Mouse (Mus musculus): ENCODE measurements around the gene Tctex1d4.

Gene Tctex1d4

GRCm38 (mm10) chr4:117119636-117120035 lies 7.0 kb upstream of the Tctex1d4 start:
- DNase-seq (ENCODE audit: low read depth in 1 of 2, low spot score in 2 of 2), result no peak

- DNase-seq (ENCODE audit: low read depth in 1 of 2, low spot score in 2 of 2), result no peak
Observed at GRCm38 (mm10) chr4:117120052-117120444, 6.5 kb upstream of the Tctex1d4 start.

GRCm38 (mm10) chr4:117120445-117121414 lies 5.9 kb upstream of the Tctex1d4 start:
- DNase-seq (ENCODE audit: low read depth in 1 of 2, low spot score in 2 of 2), result peak; percentile 94 to 98

- no peak for DNase-seq (ENCODE audit: low read depth in 1 of 2, low spot score in 2 of 2)
Observed at GRCm38 (mm10) chr4:117122209-117122608, 4.4 kb upstream of the Tctex1d4 start.

- no peak for DNase-seq (ENCODE audit: low read depth in 1 of 2, low spot score in 2 of 2)
Observed at GRCm38 (mm10) chr4:117123546-117124217, 2.9 kb upstream of the Tctex1d4 start.

- DNase-seq (ENCODE audit: low read depth in 1 of 2, low spot score in 2 of 2), result no peak
Observed at GRCm38 (mm10) chr4:117124218-117124517, 2.4 kb upstream of the Tctex1d4 start.

- peak; percentile 68 to 72 for DNase-seq (ENCODE audit: low read depth in 1 of 2, low spot score in 2 of 2)
Observed at GRCm38 (mm10) chr4:117124518-117125347, 1.9 kb upstream of the Tctex1d4 start.

GRCm38 (mm10) chr4:117125348-117125909 lies 1.2 kb upstream of the Tctex1d4 start, which contains the start of gene Btbd19:
Btbd19 (minus strand) TSS chr4:117125725.
- no peak for DNase-seq (ENCODE audit: low read depth in 1 of 2, low spot score in 2 of 2)

- peak; percentile 66 to 69 for DNase-seq (ENCODE audit: low read depth in 1 of 2, low spot score in 2 of 2)
Observed at GRCm38 (mm10) chr4:117125910-117126674, 502 bp upstream of the Tctex1d4 start.

GRCm38 (mm10) chr4:117127991-117128686 lies 1.5 kb downstream of the Tctex1d4 start:
- DNase-seq (ENCODE audit: low read depth in 1 of 2, low spot score in 2 of 2), result no peak

GRCm38 (mm10) chr4:117130790-117131189 lies 4.2 kb downstream of the Tctex1d4 start:
- no peak for DNase-seq (ENCODE audit: low read depth in 1 of 2, low spot score in 2 of 2)

- no peak for DNase-seq (ENCODE audit: low read depth in 1 of 2, low spot score in 2 of 2)
Observed at GRCm38 (mm10) chr4:117131198-117131597, 4.6 kb downstream of the Tctex1d4 start.

GRCm38 (mm10) chr4:117131890-117132793 lies 5.5 kb downstream of the Tctex1d4 start:
- DNase-seq (ENCODE audit: low read depth in 1 of 2, low spot score in 2 of 2), result no peak

- no peak for DNase-seq (ENCODE audit: low read depth in 1 of 2, low spot score in 2 of 2)
Observed at GRCm38 (mm10) chr4:117132794-117133143, 6.2 kb downstream of the Tctex1d4 start.

- DNase-seq (ENCODE audit: low read depth in 1 of 2, low spot score in 2 of 2), result no peak
Observed at GRCm38 (mm10) chr4:117133366-117133796, 6.8 kb downstream of the Tctex1d4 start.

- DNase-seq (ENCODE audit: low read depth in 1 of 2, low spot score in 2 of 2), result peak; percentile 96 to 97
Observed at GRCm38 (mm10) chr4:117133817-117134600, 7.4 kb downstream of the Tctex1d4 start, which contains the start of gene Plk3. Plk3 (minus strand) TSS chr4:117133963.

- DNase-seq (ENCODE audit: low read depth in 1 of 2, low spot score in 2 of 2), result no peak
Observed at GRCm38 (mm10) chr4:117134601-117134995, 8.0 kb downstream of the Tctex1d4 start.

- DNase-seq (ENCODE audit: low read depth in 1 of 2, low spot score in 2 of 2), result peak in 1 of 2 experiments; percentile 30
Observed at GRCm38 (mm10) chr4:117136034-117136433, 9.4 kb downstream of the Tctex1d4 start.
